Mouse (Mus musculus) kidney, adult 2 months (tissue): ENCODE data around the gene Nfasc. TPM values are rescaled to one million over a fixed set of nuclear protein-coding genes. Genes with fewer than 3 reads are reported as not detected.

ENCODE experiments used
- DNase-seq: peaks from one replicate; pipeline ENCODE4 v3.0.0; 2021
- H3K27ac ChIP-seq: fragments of 200-500 bp; 2 replicates; pipeline ENCODE4 v1.5.1; 2012; ENCODE audit warnings: low read depth, low read length, control low read depth, inconsistent platforms; ENCODE audit not compliant: insufficient read depth
- H3K27me3 ChIP-seq: fragments of 200-500 bp; replicated peaks from 2 replicates; pipeline ENCODE4 v1.6.1; 2012; ENCODE audit warnings: mild to moderate bottlenecking, moderate library complexity, low read length, inconsistent platforms; ENCODE audit not compliant: control insufficient read depth, insufficient read depth
- H3K36me3 ChIP-seq: fragments of 200-500 bp; 2 replicates; pipeline ENCODE4 v1.6.1; 2012; ENCODE audit warnings: mild to moderate bottlenecking, moderate library complexity, low read length, inconsistent platforms; ENCODE audit not compliant: control insufficient read depth, insufficient read depth
- H3K4me1 ChIP-seq: fragments of 200-500 bp; 2 replicates; pipeline ENCODE4 v1.6.1; 2011; ENCODE audit warnings: low read length; ENCODE audit not compliant: control insufficient read depth, insufficient read depth
- H3K4me3 ChIP-seq: fragments of 200-500 bp; 2 replicates; pipeline ENCODE4 v1.5.1; 2011; ENCODE audit warnings: mild to moderate bottlenecking, low read depth, low read length, control low read depth; ENCODE audit not compliant: insufficient read depth
- CTCF ChIP-seq: fragments of 200-500 bp; conservative IDR thresholded peaks from 2 replicates; pipeline ENCODE4 v1.5.1; 2011; ENCODE audit warnings: low read depth, mild to moderate bottlenecking, control low read depth, low read length, moderate library complexity, mixed read lengths; ENCODE audit not compliant: insufficient read depth, insufficient read length
- POLR2A ChIP-seq: fragments of 200-500 bp; IDR thresholded peaks from one replicate; pipeline ENCODE4 v1.6.1; 2011; ENCODE audit warnings: low read depth, low read length, control low read depth
- WGBS: fragments of 180-500 bp; shearing (Covaris S2); methylation state at CpG from one replicate; pipeline ENCODE4 v1.1.7; 2018; 5-methylcytosine and 5-hydroxymethylcytosine counted together
- polyA plus RNA-seq: library from polyadenylated mRNA; depleted of rRNA; stranded (reverse); fragments of >200 nt; gene quantifications from 2 replicates; pipeline ENCODE4 v1.2.3, GENCODE M21; 2012

Nfasc gene
- polyA plus RNA-seq, 1 experiment = 0.20 TPM

- Histone ChIP-seq H3K27me3 (no peaks in the 10 kb centered on the region), H3K27ac (no peak overlapping the region), H3K36me3 (no peaks in the 10 kb centered on the region), H3K4me3 (no peak overlapping the region), H3K4me1 (no peaks in the 10 kb centered on the region)
- TF ChIP-seq POLR2A (no peak), CTCF (no peak)
- DNase-seq = no peak
- 73% methylated on average over 3 of the region's 3 CpGs for WGBS
These were observed 113.0 kb downstream of the Nfasc start for GRCm38 (mm10) chr1:132628599-132628998.

- no peak for DNase-seq
- WGBS = 88% methylated on average over 8 of the region's 8 CpGs
- Histone ChIP-seq H3K27ac (no peak overlapping the region), H3K4me1 (no peaks in the 10 kb centered on the region), H3K4me3 (no peak overlapping the region), H3K36me3 (no peaks in the 10 kb centered on the region), H3K27me3 (no peaks in the 10 kb centered on the region)
- no peak for TF ChIP-seq CTCF
- no peak for TF ChIP-seq POLR2A
These were observed 113.4 kb downstream of the Nfasc start for GRCm38 (mm10) chr1:132628183-132628582.

GRCm38 (mm10) chr1:132626125-132626756, 115.4 kb downstream of the Nfasc start:
- no peak for DNase-seq
- no peak overlapping the region for H3K27ac ChIP-seq
- no peaks in the 10 kb centered on the region for H3K36me3 ChIP-seq
- TF ChIP-seq POLR2A (no peak), CTCF (no peak)
- 68% methylated on average over 7 of the region's 7 CpGs for WGBS
- H3K4me3 ChIP-seq = no peak overlapping the region
- H3K27me3 ChIP-seq = no peaks in the 10 kb centered on the region
- no peaks in the 10 kb centered on the region for H3K4me1 ChIP-seq

GRCm38 (mm10) chr1:132625034-132625433, 116.6 kb downstream of the Nfasc start:
- no peak overlapping the region for H3K27ac ChIP-seq
- no peaks in the 10 kb centered on the region for H3K36me3 ChIP-seq
- TF ChIP-seq POLR2A (no peak), CTCF (no peak)
- no peak for DNase-seq
- WGBS = 75% methylated on average over 6 of the region's 6 CpGs
- no peak overlapping the region for H3K4me3 ChIP-seq
- H3K4me1 ChIP-seq = no peaks in the 10 kb centered on the region
- no peaks in the 10 kb centered on the region for H3K27me3 ChIP-seq

- 45% methylated on average over 1 of the region's 1 CpGs for WGBS
- Histone ChIP-seq H3K27ac (no peak overlapping the region), H3K4me3 (no peak overlapping the region), H3K27me3 (no peaks in the 10 kb centered on the region), H3K4me1 (no peaks in the 10 kb centered on the region), H3K36me3 (no peaks in the 10 kb centered on the region)
- DNase-seq = no peak
- no peak for TF ChIP-seq POLR2A
- no peak for TF ChIP-seq CTCF
These were observed 117.1 kb downstream of the Nfasc start for GRCm38 (mm10) chr1:132624466-132624865.

GRCm38 (mm10) chr1:132623641-132624336, 117.8 kb downstream of the Nfasc start:
- DNase-seq = no peak
- H3K27me3 ChIP-seq = no peaks in the 10 kb centered on the region
- no peaks in the 10 kb centered on the region for H3K36me3 ChIP-seq
- H3K4me1 ChIP-seq = no peaks in the 10 kb centered on the region
- no peak overlapping the region for H3K4me3 ChIP-seq
- TF ChIP-seq CTCF (no peak), POLR2A (no peak)
- 34% methylated on average over 14 of the region's 14 CpGs for WGBS
- H3K27ac ChIP-seq = no peak overlapping the region

GRCm38 (mm10) chr1:132612066-132612465, 129.5 kb downstream of the Nfasc start:
- no peaks in the 10 kb centered on the region for H3K4me1 ChIP-seq
- no peaks in the 10 kb centered on the region for H3K27me3 ChIP-seq
- no peak overlapping the region for H3K4me3 ChIP-seq
- H3K27ac ChIP-seq = no peak overlapping the region
- H3K36me3 ChIP-seq = no peaks in the 10 kb centered on the region
- DNase-seq = no peak
- WGBS = 77% methylated on average over 4 of the region's 4 CpGs
- TF ChIP-seq CTCF (no peak), POLR2A (no peak)
